Mouse (Mus musculus): Measurements from ENCODE around the gene Prune2. TPM values are rescaled to one million over a fixed set of nuclear protein-coding genes. Genes with fewer than 3 reads are reported as not detected.

Gene Prune2
- total RNA-seq, 2 experiments from 2014 or later: 12.0 to 19.1 TPM

GRCm38 (mm10) chr19:17263679-17264370, 307.9 kb downstream of the Prune2 start:
- DNase-seq: no peak

- DNase-seq: no peak
Observed at GRCm38 (mm10) chr19:17264481-17265196, 308.7 kb downstream of the Prune2 start.

GRCm38 (mm10) chr19:17268669-17269068, 312.8 kb downstream of the Prune2 start:
- DNase-seq: no peak

- peak; percentile 18 for DNase-seq
Observed at GRCm38 (mm10) chr19:17271179-17271622, 315.3 kb downstream of the Prune2 start.

GRCm38 (mm10) chr19:17272988-17273387, 317.1 kb downstream of the Prune2 start:
- no peak for DNase-seq

Other genes with a start within 250 kb of the Prune2 start
- gene Vps13a, start 175.2 kb upstream of the Prune2 start, total RNA-seq (2021): 10 to 100 TPM; 30.2 to 42.4 TPM
- not detected for gene Foxb2, start 82.3 kb upstream of the Prune2 start, total RNA-seq (2021)

All from adrenal gland, postnatal 10 days (tissue).